Mouse (Mus musculus) stomach, postnatal 0 days (tissue): Measurements from ENCODE around the gene Myof.

Experiments
- CTCF ChIP-seq: IDR thresholded peaks from 2 replicates; pipeline ENCODE4 v1.5.1; 2016; ENCODE audit warnings: antibody characterized with exemption, low read depth, mild to moderate bottlenecking, moderate library complexity
- EP300 ChIP-seq: optimal IDR thresholded peaks from 2 replicates; pipeline ENCODE3; 2016; ENCODE audit warnings: antibody characterized with exemption

DNA sequence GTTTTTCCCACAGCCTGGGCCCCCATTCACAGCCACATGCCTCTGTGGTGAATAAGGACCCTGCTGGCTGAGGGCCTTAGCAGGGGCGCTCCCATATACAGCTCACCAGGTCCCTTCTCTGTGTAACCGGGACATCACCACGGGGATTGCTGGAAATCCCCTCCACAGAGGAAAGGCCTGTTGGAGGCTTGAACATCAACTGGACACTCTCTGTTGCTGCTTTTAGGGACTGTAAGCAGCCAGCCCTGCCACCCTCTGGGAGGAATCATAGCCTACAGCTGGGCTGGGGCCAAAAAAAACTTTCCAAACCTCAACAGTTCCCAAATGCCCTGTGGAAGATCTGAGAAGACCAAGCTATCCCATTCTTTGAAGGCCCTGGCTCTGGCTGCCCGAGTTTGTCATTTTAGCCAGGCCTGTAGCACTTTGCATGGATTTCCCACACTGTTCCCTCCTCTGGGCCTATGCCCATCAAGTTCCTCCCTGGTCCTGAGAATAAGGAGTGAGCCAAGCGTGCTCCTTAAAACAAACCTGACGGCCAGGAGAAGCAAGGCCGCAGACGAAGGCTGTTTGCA is 38.5 kb downstream of the Myof start:
- TF ChIP-seq EP300 (no peak), CTCF (peak; percentile 62)
